Mouse (Mus musculus): ENCODE measurements around the gene Evi2.

DNA sequence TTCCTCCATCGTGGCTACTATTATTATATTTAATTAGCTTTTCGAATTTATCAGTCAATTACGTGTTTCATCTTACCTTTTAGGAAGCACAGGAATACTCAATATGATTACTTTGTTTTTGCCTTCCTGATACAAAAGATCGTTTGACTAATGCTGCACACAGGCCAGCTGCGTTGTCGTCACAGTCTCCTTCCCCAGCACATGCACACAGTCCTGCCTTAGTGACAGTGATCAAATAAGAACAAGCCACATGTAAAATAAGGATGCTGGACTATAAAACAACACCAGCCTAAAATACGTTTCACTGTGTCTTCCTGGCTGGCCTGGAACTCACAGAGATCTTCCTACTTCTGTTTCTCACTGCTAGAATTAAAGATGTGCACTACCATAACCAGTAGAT lies 25.9 kb downstream of the Evi2 start:
- TF ChIP-seq CTCF (IDR thresholded peaks at IDR 0.05; ENCODE audit: low read depth, low read length) (no peak), POLR2A (IDR thresholded peaks at IDR 0.05; ENCODE audit: insufficient read depth, low read length) (no peak)

All from ES-Bruce4 (cell line).